In the genomic region with DNA sequence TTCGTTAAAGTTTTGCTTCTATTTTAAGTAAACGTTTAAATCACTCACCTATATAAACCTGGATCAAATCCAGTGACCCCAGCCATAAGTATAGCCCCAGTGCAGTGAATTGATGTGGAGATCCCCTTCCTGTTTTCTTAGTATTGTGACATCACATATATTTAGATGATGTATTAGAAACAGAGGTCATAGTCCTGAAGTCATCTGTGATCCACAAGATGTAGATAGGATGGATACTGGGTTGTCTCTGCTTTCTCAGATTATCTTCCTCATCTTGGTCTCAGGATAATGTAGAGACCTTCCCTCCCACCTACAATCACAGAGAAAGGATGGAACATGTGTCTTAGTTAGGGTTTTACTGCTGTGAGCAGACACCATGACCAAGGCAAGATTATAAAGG, we compare ENCODE assay signal across 9 mouse cellular contexts. TPM values are rescaled to one million over a fixed set of nuclear protein-coding genes. Genes with fewer than 3 reads are reported as not detected.
DNase-seq lines count a peak whose midpoint lies in the region; ATAC-seq lines count a peak whose summit lies in the region.
"Had no signal": no experiment of that assay in that cellular context is flagged by ENCODE, and none has a peak within 500 bp of the region (broad histone marks: within the 10 kb centered on the region; RNA-seq: fewer than 3 reads in every experiment).

A gene (minus strand): TSS at position 101 of the 400 bp plus-strand sequence.

- no peak within 1 kb of the TSS for H3K4me2 ChIP-seq in forebrain, embryonic 16.5 days (ENCODE audit: low read length)
- no peak within 1 kb of the TSS for H3K4me2 ChIP-seq in kidney, embryonic 14.5 days (replicated peaks; ENCODE audit: low read depth, low read length)
- H3K4me2 ChIP-seq: lung, embryonic 15.5 days had no signal

- 77% methylated on average over 2 of the region's 2 CpGs for WGBS in forebrain, embryonic 16.5 days
- WGBS in kidney, embryonic 14.5 days = 82% methylated on average over 2 of the region's 2 CpGs

- no peaks in the 10 kb centered on the region for H3K4me1 ChIP-seq in forebrain, embryonic 16.5 days (replicated peaks; ENCODE audit: control insufficient read depth, insufficient read depth, low read length)
- H3K4me1 ChIP-seq in kidney, embryonic 14.5 days (ENCODE audit: control insufficient read depth, insufficient read depth, low read length) = peaks cover 7% of the 10 kb centered on the region; the same call in 1 of the 2 replicates

- intact Hi-C loops in left cerebral cortex, postnatal 36 days (cut with DNase I) = no loop called here

- H3K27me3 ChIP-seq in forebrain, embryonic 16.5 days (replicated peaks; ENCODE audit: control insufficient read depth, insufficient read depth, low read length) = no peaks in the 10 kb centered on the region
- H3K27me3 ChIP-seq in kidney, embryonic 14.5 days (ENCODE audit: control insufficient read depth, insufficient read depth, low read length) = no peaks in the 10 kb centered on the region
- H3K27me3 ChIP-seq: lung, embryonic 15.5 days had no signal

- H3K4me3 ChIP-seq in forebrain, embryonic 16.5 days (replicated peaks; ENCODE audit: low read length) = no peak within 1 kb of the TSS
- no peak within 1 kb of the TSS for H3K4me3 ChIP-seq in kidney, embryonic 14.5 days (ENCODE audit: low read length)
- H3K4me3 ChIP-seq: lung, embryonic 15.5 days had no signal

- H3K36me3 ChIP-seq in forebrain, embryonic 16.5 days (ENCODE audit: control insufficient read depth, insufficient read depth) = 0 out of 2 replicates have a peak, but pooled peaks cover 2% of the 10 kb centered on the region
- no peaks in the 10 kb centered on the region for H3K36me3 ChIP-seq in kidney, embryonic 14.5 days (ENCODE audit: control insufficient read depth, insufficient read depth, low read length)
- H3K36me3 ChIP-seq: lung, embryonic 15.5 days had no signal

- H3K27ac ChIP-seq in forebrain, embryonic 16.5 days (ENCODE audit: low read length) = no peak within 1 kb of the TSS
- no peak within 1 kb of the TSS for H3K27ac ChIP-seq in kidney, embryonic 14.5 days (ENCODE audit: low read depth, low read length)
- H3K27ac ChIP-seq: lung, embryonic 15.5 days had no signal

- no peaks in the 10 kb centered on the region for H3K9me3 ChIP-seq in forebrain, embryonic 16.5 days (ENCODE audit: control insufficient read depth, low read length)
- no peaks in the 10 kb centered on the region for H3K9me3 ChIP-seq in kidney, embryonic 14.5 days (ENCODE audit: control insufficient read depth, low read length)
- H3K9me3 ChIP-seq: lung, embryonic 15.5 days had no signal

- no peak for DNase-seq in layer of hippocampus, adult 8-10 months (ENCODE audit: low spot score in 2 of 2)
- DNase-seq in layer of hippocampus, adult 9-10 months (ENCODE audit: low spot score) = no peak
- DNase-seq in adrenal gland, postnatal 25 days = no peak
- DNase-seq in left cerebral cortex, postnatal 36 days (ENCODE audit: low spot score in 2 of 2) = no peak
- DNase-seq in c-Kit-positive CD71-positive TER-119-positive erythroid progenitor cells, embryonic 14.5 days (ENCODE audit: low spot score) = no peak
- DNase-seq in cerebellum, adult 18-20 months = no peak

- no peak within 1 kb of the TSS for H3K9ac ChIP-seq in forebrain, embryonic 16.5 days (replicated peaks; ENCODE audit: low read depth, low read length)
- no peak within 1 kb of the TSS for H3K9ac ChIP-seq in kidney, embryonic 14.5 days (ENCODE audit: low read depth, low read length)
- H3K9ac ChIP-seq: lung, embryonic 15.5 days had no signal

- ATAC-seq in forebrain, embryonic 16.5 days = no peak
- no peak for ATAC-seq in kidney, embryonic 14.5 days (ENCODE audit: low FRiP score, low TSS enrichment)

RNA-seq across cellular contexts. Expression of the gene that starts here (rescaled TPM):
- total RNA-seq in layer of hippocampus, adult 8-10 months (2022) = 10 to 100 TPM; 46.1 to 48.5 (median 48.2) TPM
- total RNA-seq in adrenal gland, postnatal 25 days (2021) = 29.3 and 34.7 TPM in 2 replicates
- 27.8 and 28.2 TPM in 2 replicates for polyA plus RNA-seq in forebrain, embryonic 16.5 days (2015; fragmentation: Nextera tagmentation; extraction: Ambion mirVana)
- total RNA-seq in left cerebral cortex, postnatal 36 days (2021) = 10 to 100 TPM; 39.3 to 43.8 TPM
- polyA plus RNA-seq in kidney, embryonic 14.5 days (2014; fragmentation: Nextera tagmentation; extraction: Ambion mirVana) = 5.0 and 8.2 TPM in 2 replicates
